Mouse (Mus musculus): ENCODE results near the gene Tex9. TPM values are rescaled to one million over a fixed set of nuclear protein-coding genes. Genes with fewer than 3 reads are reported as not detected.
"Not testable (repeated sequence)": the region's sequence is repeated elsewhere in the genome, so short reads cannot be mapped to it uniquely, and the experiment has no call there.

Gene Tex9
- total RNA-seq, 4 experiments from 2014 or later = 12.2 to 13.3 (median 12.5) TPM

DNA sequence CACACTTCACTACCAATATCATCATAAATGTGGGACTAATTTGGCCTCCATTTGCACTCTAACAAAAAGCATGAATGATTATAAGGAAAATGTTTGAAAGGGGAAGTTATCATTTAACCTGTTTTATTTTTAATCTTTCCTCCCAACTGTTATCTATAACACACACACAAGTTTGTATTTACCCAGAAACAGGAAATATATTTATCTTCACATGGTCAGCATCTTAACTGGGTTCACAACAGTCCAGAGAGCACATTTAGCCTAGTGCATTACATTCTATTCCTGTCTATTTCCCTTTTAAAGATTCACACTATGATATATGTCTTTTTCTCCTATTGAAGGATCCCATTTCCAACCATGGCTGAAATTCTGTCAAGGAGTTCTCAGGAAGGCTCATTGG is 3.5 kb downstream of the Tex9 start:
- DNase-seq (ENCODE audit: low spot score in 2 of 2) = no peak

DNA sequence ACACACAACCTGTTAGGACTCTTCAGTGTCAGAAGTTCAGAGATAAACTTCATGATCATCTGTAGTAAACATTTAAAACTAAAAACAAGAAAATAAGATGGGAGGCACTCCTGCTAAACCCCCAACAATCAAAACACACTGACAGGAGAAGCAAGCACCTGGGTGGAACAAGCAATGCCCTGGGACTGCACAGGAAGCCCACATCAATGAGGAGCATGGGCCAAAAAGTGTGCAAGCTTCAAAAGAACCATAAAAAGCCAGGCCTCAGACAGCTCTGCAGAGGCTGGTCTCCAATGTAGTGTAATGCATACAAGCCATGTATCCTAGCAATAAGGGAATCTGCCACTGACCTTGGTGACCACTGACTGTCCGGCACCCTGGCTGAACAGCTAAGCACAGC is 12.7 kb downstream of the Tex9 start:
- DNase-seq (ENCODE audit: low spot score in 2 of 2) = no peak

DNA sequence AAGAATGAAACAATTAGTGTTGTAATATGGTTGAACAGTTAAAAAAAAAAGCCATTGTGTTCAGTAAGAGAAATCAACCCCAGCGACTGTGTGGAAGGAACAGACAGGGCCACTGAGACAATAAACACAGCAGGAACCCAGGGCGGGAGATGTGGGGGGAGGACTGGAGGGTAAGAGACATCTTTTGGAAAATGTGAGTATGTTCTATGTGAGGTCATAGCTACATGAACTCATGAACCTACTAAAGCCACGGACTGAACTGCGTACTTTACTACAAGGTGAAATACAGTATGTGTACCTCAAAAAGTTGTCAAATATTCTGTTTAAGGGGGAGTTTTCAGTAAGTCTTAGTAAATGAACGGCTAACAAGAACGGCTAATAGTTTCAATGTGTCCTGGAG is 14.7 kb downstream of the Tex9 start:
- no peak for DNase-seq (ENCODE audit: low spot score in 2 of 2)

DNA sequence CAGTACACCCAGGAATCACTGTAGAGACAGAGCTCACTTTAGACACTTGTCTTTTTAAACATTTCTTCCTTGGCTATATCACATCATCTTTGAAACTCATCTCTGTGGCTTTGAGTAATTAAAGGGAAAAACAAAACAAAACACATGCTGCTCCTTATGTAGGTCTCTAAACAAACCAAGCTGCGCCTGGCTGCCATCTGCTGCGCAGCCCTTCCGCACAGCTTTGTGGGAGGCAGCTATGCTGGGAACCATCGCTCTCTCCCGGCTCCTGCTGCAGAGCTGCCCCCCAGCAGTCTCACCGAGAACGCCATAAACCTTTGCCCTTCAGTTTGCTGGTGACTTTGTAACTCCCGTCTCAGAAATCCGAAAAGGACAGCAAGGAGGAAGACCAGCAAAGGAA is 16.5 kb downstream of the Tex9 start:
- DNase-seq (ENCODE audit: low spot score in 2 of 2) = peak in 1 of 2 experiments; percentile 28

DNA sequence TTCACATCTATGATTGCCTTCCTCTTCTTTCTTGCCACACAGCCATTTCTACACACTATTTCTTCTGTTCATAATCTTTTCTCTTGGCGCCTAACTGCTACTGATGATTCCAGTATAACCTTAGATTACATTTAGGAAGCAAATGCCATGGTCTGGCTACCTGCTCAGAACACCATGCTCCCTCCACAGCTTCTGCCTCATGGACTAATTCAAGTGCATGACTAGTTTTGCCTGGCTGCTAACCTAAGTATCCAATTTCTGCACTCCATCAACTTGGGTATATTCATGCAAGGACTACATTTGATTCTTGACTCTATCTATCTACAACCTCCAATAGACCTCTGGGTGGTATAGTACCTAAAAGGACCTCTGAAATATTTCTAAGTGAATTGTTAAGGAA is 22.2 kb downstream of the Tex9 start:
- no peak for DNase-seq (ENCODE audit: low spot score in 2 of 2)

DNA sequence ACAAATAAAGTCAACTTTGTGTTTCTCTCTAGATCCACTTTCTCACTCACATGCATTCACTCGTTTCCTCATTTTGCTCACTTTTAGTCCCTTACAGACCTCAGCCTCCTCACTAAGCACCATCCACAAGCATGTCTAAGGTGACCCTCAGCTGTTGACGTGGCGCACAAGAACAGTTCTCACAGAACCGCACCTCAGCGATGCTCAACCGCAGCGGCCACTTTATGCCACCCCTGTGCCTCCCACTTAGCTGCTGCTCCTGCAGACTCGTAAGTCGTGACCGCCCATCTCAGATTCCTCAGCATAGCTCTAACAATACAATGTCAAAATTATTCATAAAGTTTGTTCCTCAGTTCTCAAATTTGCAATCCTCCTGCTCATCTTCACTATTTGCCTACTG is 23.4 kb downstream of the Tex9 start:
- DNase-seq (ENCODE audit: low spot score in 2 of 2) = no peak

DNA sequence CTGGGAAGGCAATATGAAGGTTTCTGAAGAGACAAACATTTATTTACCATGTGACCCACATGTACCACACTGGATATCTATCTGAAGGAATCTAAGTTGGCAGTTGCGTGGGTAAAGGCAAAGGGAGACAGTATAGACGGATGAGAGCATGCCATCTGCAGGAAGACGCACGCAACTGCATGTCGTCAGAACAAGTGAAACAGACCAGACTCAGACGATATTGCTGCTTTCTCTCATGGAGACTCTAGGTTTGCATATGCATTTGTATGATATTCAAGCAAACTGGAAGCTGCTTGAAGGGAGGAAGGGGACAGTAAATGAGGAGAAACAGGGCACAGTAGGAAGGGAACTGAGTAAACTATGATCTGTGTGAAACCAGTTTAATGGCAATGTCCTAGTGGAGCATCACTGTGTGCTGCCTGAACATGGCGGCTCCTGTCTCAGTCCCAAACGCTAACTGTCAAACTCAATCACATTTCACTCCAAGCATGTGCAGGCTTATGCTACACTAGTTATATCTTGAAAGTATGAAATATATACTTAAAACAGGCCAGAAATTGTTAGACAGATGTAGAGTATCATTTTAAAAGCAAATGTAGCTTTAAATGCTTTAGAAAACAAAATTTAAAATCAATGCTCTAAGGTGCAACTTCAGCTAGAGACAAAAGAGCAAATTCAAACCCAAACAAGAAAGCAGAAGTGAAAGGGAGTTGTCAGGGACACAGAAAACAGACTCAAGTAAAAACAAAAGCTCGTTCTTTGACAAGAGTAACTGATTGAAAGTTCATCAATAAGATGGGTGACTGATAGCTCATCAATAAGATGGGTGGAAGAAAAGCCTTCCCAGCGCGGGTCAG is 24.2 kb downstream of the Tex9 start:
- no peak for DNase-seq (ENCODE audit: low spot score in 2 of 2)

DNA sequence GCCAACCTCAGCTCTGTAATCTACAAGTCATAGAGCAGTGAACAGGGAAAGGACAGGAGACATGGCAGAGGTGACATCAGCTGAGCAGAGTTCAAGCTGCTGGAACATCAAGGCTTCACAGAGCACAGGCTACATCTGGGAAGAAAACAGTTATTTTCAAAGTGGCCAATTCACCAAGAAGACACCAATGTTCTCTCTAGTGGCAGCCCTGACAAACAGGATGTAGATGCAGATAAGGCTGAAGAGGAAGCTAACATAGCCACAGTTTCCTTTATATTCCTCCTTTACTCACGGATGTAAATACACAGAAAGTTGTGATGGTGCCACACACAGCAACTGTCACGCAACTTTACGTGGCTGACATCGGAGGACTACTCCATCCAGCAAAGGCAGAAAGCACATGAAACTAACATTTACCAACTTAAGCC is 26.2 kb downstream of the Tex9 start:
- no peak for DNase-seq (ENCODE audit: low spot score in 2 of 2)

DNA sequence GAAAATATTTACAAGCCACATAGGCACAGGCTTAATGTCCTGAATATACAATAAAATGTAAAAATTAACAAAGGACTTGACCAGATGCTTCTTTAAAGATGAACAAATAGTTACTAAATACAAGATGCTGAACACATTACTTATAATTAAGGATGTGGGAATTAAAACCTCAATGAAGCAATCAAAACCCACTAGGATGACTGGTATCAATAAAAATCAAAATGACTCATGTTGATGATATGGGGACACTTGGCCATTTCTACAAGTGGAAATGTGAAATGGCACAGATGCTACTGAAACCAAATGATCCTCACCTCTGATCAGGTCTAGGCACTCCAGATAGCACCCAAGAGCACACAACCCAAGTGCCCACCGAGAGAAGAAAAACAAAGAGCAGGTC is 27.2 kb downstream of the Tex9 start:
- no peak for DNase-seq (ENCODE audit: low spot score in 2 of 2)

DNA sequence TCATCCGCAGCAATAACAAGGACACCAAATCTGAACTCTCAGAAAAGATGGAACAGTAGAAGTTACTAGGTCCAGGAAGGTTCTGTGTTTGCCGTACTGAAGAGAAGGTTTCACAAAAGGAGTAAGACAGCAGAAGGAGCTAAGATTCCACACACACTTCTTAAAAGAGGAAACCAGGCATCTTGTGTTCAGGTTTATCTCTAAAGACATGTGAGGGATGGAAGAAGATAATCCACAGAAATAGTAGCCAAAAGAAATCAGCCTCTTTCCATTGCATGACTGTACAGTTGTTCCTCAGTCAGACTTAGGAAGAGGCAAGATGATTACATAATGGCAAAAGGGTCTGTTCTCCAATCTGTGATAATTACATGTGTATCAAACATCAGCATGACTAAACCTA is 29.6 kb downstream of the Tex9 start:
- DNase-seq (ENCODE audit: low spot score in 2 of 2) = no peak

DNA sequence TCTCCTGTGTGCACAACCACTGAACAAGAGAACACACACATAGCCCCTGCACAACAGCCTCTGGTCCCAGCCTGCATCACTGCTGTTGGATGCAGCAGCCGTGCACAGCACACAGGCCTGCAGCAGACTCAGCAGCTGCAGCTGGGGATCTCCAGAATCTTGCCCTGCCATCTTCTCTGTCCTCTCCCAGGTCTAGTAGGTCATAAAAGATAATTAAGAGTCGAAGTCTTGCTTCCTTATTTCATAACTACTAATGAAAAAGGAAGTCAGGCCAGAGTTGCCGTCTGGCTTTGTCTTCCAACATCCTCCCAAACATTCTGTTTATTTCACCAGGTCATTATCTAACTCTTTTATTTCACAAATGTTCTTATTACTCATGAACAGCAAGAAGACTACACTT is 31.2 kb downstream of the Tex9 start:
- DNase-seq (ENCODE audit: low spot score in 2 of 2) = no peak

DNA sequence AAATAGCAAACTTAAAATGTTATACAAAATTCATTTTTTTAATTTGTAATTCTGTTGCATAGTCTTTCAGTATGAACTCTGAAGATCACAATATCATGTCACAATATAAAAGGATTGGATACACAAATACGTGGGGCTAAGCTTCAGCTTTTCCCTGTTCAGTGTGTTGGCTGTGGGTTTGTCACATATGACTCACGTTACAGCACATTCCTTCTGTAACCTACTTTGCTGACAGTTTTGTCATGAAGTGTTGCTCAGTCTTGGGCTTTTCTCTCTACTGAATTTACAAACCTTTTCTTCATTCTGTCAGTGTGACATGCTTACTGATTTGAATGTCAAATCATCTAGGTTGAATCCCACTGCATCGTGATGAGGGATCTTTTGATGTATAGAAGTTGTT is 32.3 kb downstream of the Tex9 start:
- no peak for DNase-seq (ENCODE audit: low spot score in 2 of 2)

DNA sequence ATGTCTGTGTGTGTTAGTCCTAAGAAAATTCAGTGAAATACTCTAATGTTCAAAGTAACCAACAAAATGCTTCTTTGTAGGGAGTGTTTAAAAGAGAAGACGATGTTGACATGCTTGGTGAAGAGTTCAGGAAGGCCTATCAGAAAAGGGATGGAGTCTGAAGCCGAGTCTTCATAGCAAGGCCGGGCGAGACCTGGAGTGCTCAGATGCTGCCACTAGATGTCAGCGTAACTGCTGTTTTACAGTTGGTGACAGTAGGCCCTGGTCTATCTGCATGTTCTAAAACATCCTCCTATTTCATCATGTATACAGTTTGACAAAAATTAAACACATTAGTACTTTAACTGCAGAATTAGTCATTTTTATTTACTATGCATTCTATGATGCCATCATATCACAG is 33.8 kb downstream of the Tex9 start:
- DNase-seq (ENCODE audit: low spot score in 2 of 2) = peak; percentile 35 to 42

DNA sequence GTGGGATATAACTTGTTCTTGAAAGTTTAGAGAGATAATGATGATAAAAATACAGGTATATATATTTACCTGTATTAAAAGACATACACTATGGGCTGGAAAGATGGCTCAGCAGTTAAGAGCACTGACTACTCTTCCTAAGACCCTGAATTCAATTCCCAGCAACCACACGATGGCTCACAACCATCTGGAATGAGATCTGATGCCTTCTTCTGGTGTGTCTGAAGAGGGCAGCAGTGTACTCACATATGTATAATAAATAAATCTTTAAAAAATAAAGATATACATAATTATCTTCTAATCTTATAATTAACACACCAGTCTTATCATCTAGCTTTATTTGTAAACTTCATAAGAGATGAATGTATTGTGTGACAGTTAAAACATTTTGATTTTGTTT is 35.6 kb downstream of the Tex9 start:
- DNase-seq (ENCODE audit: low spot score in 2 of 2) = no peak

DNA sequence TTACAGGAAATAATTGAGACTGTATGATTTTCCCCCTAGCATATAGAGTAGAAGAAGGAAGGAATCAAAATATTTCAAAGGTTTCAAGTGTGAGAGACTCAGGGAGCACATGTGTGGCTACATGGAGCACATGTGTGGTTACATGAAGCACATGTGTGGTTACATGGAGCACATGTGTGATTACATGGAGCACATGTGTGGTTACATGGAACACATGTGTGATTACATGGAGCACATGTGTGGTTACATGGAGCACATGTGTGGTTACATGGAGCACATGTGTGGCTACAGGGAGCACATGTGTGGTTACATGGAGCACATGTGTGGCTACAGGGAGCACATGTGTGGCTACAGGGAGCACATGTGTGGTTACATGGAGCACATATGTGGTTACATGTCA is 37.7 kb downstream of the Tex9 start:
- DNase-seq (ENCODE audit: low spot score in 2 of 2) = not testable (repeated sequence)

DNA sequence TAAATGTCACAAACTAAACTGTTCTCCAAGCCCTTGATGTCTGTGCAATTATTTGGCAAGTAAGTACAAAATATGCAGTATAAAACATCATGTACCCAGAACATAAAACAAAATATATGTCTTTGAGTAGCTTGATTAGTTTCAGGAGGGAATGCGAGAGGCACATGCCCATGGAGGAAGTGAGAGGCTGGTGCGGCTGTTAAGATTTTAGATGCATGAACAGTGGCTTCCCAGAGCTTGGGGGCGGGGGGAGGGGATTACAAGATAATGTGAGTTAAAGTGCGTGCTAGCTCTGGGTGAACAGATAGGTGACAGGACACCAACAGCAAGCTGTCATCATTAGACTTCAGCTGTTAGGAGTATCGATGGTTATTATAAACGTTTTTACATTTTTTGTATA is 40.9 kb downstream of the Tex9 start:
- no peak for DNase-seq (ENCODE audit: low spot score in 2 of 2)

DNA sequence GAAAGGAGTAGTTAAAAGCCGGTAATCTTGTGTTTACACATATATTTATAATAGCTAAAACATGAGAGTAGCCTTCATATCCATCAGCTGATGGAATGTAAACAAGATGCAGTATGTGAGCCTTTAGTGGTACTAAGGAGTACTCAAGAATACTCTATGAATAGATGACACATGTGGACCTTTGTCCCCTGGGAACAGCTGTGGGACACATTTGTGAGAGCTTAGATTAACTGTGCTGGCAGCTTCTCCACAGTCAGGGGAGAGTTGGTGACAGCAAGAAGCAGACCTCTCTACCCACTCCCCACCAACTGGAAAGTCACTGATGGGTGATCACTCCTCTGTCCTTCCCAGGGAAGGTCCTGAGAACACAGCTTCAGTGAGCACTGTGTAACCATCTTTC is 41.6 kb downstream of the Tex9 start:
- no peak for DNase-seq (ENCODE audit: low spot score in 2 of 2)

DNA sequence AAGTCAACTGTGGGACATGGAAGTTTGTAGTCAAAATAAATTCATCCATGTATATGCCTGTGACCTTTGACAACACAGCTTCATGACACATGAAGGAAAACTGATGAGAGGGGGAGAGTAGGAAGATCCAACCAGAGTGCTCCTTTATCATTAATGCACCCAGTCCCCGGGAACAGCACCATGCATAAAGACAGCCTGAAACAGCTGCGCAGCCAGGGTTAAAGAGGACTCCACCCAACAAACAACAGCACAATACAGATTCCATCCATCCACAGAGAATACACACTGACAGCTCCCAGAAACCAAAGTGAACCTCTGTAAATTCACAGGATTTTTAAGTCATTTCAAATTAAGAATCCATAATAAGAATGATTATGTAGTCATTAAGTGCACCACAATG is 42.2 kb downstream of the Tex9 start:
- DNase-seq (ENCODE audit: low spot score in 2 of 2) = no peak

DNA sequence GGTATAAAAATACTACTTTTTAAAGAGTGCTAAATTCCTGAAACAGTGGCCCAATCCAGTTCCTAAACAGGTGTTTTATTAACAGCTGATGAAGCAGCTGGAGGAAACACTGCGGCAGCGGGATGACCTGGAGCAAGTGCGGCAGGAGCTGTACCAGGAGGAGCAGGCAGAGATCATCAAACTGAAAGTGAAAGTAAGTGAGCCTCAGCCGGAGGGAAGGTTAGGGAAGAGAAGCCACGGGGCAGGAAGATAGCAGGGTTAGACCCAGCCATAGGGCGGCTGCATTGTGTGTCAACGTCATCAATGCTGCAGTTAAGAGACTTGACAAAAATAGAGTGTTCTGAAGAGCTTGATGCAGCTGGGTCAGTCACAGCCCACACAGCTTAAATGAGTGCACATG is 42.6 kb downstream of the Tex9 start:
- DNase-seq (ENCODE audit: low spot score in 2 of 2) = no peak

DNA sequence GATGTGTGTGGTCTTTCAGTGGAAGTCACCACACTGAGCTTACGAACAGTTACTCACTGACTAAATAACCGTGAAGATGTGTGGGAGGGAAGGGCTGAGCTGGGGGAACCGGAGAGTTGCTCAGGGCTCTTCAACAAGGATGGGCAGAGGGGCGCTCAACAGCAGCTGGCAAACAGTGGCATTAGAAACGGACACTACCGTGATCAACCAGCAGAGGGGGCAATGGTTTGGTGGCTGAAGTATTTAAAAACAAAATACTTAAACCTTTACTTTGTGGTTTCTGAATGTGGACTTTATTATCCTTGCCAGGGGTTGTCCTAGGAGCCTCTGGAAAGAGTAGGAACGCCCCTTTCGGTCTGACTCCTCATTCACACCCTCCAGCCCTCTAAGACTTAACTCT is 44.0 kb downstream of the Tex9 start:
- peak in 1 of 2 experiments; percentile 41 for DNase-seq (ENCODE audit: low spot score in 2 of 2)

DNA sequence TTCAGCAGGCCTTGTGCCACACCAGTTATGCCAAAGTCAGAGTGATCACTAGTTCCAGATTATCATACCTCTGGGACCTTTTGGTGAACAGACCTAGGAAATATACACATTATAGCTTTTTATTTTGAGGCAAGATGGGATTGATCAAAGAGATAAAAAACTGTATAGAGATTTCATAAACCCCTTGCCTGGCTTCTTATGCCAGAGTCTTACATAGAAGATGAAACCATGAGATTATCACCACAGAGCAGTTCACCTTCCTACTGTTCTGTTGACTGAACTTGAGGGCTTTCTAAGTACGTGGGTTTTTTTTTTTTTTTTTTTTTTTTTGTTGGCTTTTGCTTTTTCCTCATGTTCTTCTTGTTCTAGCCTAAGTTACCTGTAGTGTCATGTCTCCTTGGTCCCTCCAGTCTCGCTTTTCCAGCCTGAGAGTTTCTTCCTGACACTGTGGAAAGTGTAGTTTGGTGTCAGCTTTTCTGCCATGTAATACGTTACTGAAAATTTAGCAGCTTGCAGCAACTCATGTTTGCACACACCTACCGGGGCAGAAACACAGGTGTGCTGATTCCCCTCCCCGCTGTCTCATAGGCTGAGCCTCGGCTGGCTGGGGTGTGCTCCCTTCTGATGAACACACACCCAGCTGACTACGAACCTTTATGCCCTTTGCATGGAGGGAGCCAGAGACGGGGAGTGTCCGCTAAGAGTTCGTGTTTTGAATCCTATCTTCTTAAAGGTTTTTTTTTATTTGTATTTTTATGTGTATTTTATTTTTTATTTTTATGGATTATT is 49.9 kb downstream of the Tex9 start:
- no peak for DNase-seq (ENCODE audit: low spot score in 2 of 2)

DNA sequence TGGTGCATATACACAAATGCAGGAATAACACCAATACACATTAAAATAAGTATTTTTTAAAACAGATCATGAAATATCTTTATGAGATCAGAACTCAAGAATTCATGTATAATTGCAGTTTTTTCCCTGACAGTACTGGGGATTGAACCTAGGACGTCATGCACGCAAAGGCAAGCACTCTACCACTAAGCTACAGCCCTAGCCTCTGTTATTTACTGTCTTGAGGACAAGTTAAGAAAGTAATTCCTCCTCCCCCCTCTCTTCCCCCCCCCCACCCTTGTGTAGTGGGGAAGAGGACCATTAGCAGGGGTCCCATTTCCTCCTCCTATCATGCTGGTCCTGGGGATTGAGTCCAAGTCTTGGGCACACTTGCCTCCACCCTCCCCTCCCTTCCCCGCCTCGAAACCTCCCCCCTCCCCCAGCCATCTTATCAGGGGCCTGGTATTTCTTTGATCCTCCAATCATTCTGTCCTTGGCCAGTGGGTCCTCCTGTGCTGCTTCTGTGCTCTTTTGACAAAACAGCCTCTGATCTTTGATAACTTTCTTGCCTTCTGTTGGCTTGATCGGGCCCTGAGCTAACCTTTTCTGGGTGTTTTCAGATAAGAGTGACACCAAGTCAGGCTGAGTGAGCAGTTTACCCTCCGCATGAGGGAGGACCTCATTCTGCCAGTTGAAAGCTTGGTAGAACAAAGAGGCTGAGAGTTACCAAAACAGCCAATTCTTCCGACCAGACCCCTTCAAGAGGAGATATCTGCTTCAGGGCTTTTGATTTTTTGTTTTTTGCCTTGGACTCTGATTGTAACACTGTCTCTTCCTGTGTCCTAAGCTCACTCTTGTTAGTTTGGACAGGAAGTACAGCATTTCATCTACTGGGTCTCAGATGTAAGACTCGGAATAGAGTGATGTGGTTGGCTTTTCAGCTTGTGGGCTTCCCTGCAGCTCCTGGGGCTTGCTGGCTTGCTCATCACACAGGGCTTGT is 50.8 kb downstream of the Tex9 start:
- DNase-seq (ENCODE audit: low spot score in 2 of 2) = no peak

Data from left cerebral cortex, adult 8-10 months (tissue).